Mouse (Mus musculus) hindbrain, embryonic 15.5 days (tissue): ENCODE results near the gene Lmx1b. TPM values are rescaled to one million over a fixed set of nuclear protein-coding genes. Genes with fewer than 3 reads are reported as not detected.

Experiments
- polyA plus RNA-seq: library from polyadenylated mRNA; unstranded; fragments of >200 nt; fragmentation: Nextera tagmentation; extraction: Ambion mirVana; gene quantifications from 2 replicates; pipeline ENCODE4 v1.2.1, GENCODE M21; 2015

Lmx1b gene
- polyA plus RNA-seq, 1 experiment from 2014 or later, result 6.2 TPM

Other genes with a start within 250 kb of the Lmx1b start
- 8.3 and 8.5 TPM in 2 replicates for gene Zbtb34, start 209.2 kb downstream of the Lmx1b start, polyA plus RNA-seq
- gene Zbtb43, start 172.0 kb downstream of the Lmx1b start, polyA plus RNA-seq, result 21.3 and 24.6 TPM in 2 replicates
- gene Mvb12b, start 247.4 kb upstream of the Lmx1b start, polyA plus RNA-seq, result 66.2 and 68.6 TPM in 2 replicates